Mouse (Mus musculus) neural tube, embryonic 15.5 days (tissue): ENCODE results near the gene Irs2. TPM values are rescaled to one million over a fixed set of nuclear protein-coding genes. Genes with fewer than 3 reads are reported as not detected.
A peak's percentile ranks its signal among the peaks of the same experiment; 100 is the strongest.

ENCODE experiments used
- ATAC-seq: fragments of 200-750 bp; cut with Nextera tagmentation; 2 replicates; pipeline ENCODE4 v1.8.0; 2017; ENCODE audit warnings: mild to moderate bottlenecking, moderate TSS enrichment, moderate library complexity; ENCODE audit not compliant: low FRiP score
- H3K27ac ChIP-seq: fragments of 300-500 bp; sonication (generic); replicated peaks from 2 replicates; pipeline ENCODE4 v1.5.1; 2015; ENCODE audit warnings: mild to moderate bottlenecking, inconsistent platforms
- H3K27me3 ChIP-seq: fragments of 300-500 bp; sonication (generic); replicated peaks from 2 replicates; pipeline ENCODE4 v1.6.1; 2015; ENCODE audit warnings: inconsistent platforms
- H3K36me3 ChIP-seq: fragments of 300-500 bp; sonication (generic); 2 replicates; pipeline ENCODE4 v1.6.1; 2015; ENCODE audit warnings: inconsistent platforms
- H3K4me1 ChIP-seq: fragments of 300-500 bp; sonication (generic); 2 replicates; pipeline ENCODE4 v1.6.1; 2015; ENCODE audit warnings: inconsistent platforms
- H3K4me2 ChIP-seq: fragments of 300-500 bp; sonication (generic); 2 replicates; pipeline ENCODE4 v1.6.1; 2015; ENCODE audit warnings: inconsistent platforms, mild to moderate bottlenecking, moderate library complexity
- H3K4me3 ChIP-seq: fragments of 300-500 bp; sonication (generic); replicated peaks from 2 replicates; pipeline ENCODE4 v1.5.1; 2015; ENCODE audit warnings: mild to moderate bottlenecking, inconsistent platforms
- H3K9ac ChIP-seq: fragments of 300-500 bp; sonication (generic); replicated peaks from 2 replicates; pipeline ENCODE4 v1.6.1; 2015; ENCODE audit warnings: mild to moderate bottlenecking, inconsistent platforms
- H3K9me3 ChIP-seq: fragments of 300-500 bp; sonication (generic); replicated peaks from 2 replicates; pipeline ENCODE4 v1.6.1; 2016; ENCODE audit warnings: inconsistent platforms
- WGBS: fragments of 180-500 bp; shearing (Covaris S2); methylation state at CpG from one replicate; pipeline ENCODE4 v1.1.7; 2015; ENCODE audit warnings: mixed read lengths; 5-methylcytosine and 5-hydroxymethylcytosine counted together
- polyA plus RNA-seq: library from polyadenylated mRNA; unstranded; fragments of >200 nt; fragmentation: Nextera tagmentation; extraction: Ambion mirVana; gene quantifications from 2 replicates; pipeline ENCODE4 v1.2.1, GENCODE M21; 2015

The Irs2 gene
- polyA plus RNA-seq, 1 experiment from 2014 or later, result 5.2 TPM

GRCm38 (mm10) chr8:10979196-10979794 is 29.0 kb downstream of the Irs2 start:
- WGBS, result 51% methylated on average over 11 of the region's 11 CpGs
- Histone ChIP-seq H3K9me3 (no peaks in the 10 kb centered on the region), H3K36me3 (no peaks in the 10 kb centered on the region), H3K27ac (no peak overlapping the region), H3K27me3 (no peaks in the 10 kb centered on the region), H3K4me2 (no peak overlapping the region), H3K9ac (no peak overlapping the region), H3K4me3 (no peak overlapping the region), H3K4me1 (peaks cover 24% of the 10 kb centered on the region)
- peak; percentile 56 for ATAC-seq

GRCm38 (mm10) chr8:10978377-10978776 is 29.9 kb downstream of the Irs2 start:
- WGBS, result 37% methylated on average over 21 of the region's 21 CpGs

GRCm38 (mm10) chr8:10977742-10978376 is 30.4 kb downstream of the Irs2 start:
- Histone ChIP-seq H3K4me2 (peak overlapping the region; percentile 13; the same call in 1 of the 2 replicates), H3K27me3 (no peaks in the 10 kb centered on the region), H3K36me3 (no peaks in the 10 kb centered on the region), H3K9me3 (no peaks in the 10 kb centered on the region), H3K4me3 (no peak overlapping the region), H3K4me1 (peaks cover 30% of the 10 kb centered on the region), H3K27ac (peak overlapping the region; percentile 38; the same call in 1 of the 2 replicates), H3K9ac (no peak overlapping the region)
- 57% methylated on average over 7 of the region's 7 CpGs for WGBS
- no peak for ATAC-seq

More at GRCm38 (mm10) chr8:10978377-10978776, 29.9 kb downstream of the Irs2 start:
- peak; percentile 33 for ATAC-seq
- Histone ChIP-seq H3K9me3 (no peaks in the 10 kb centered on the region), H3K4me1 (peaks cover 24% of the 10 kb centered on the region), H3K36me3 (no peaks in the 10 kb centered on the region), H3K27me3 (no peaks in the 10 kb centered on the region), H3K27ac (peak overlapping the region; percentile 38), H3K9ac (no peak overlapping the region), H3K4me2 (peak overlapping the region; percentile 13; the same call in 1 of the 2 replicates), H3K4me3 (no peak overlapping the region)

GRCm38 (mm10) chr8:10974659-10975058 is 33.6 kb downstream of the Irs2 start:
- Histone ChIP-seq H3K9ac (no peak overlapping the region), H3K4me1 (peaks cover 52% of the 10 kb centered on the region), H3K9me3 (no peaks in the 10 kb centered on the region), H3K27me3 (no peaks in the 10 kb centered on the region), H3K4me2 (no peak overlapping the region), H3K4me3 (no peak overlapping the region), H3K27ac (no peak overlapping the region), H3K36me3 (no peaks in the 10 kb centered on the region)
- WGBS, result 25% methylated on average over 2 of the region's 2 CpGs
- ATAC-seq, result no peak

GRCm38 (mm10) chr8:10974126-10974525 is 34.1 kb downstream of the Irs2 start:
- Histone ChIP-seq H3K4me3 (no peak overlapping the region), H3K4me1 (peaks cover 47% of the 10 kb centered on the region)
- no peak for ATAC-seq

GRCm38 (mm10) chr8:10972851-10973452 is 35.3 kb downstream of the Irs2 start:
- H3K9ac ChIP-seq, result no peak overlapping the region
- H3K9me3 ChIP-seq, result no peaks in the 10 kb centered on the region
- H3K4me2 ChIP-seq, result no peak overlapping the region
- H3K27ac ChIP-seq, result peak overlapping the region; percentile 29; the same call in 1 of the 2 replicates
- no peaks in the 10 kb centered on the region for H3K36me3 ChIP-seq
- no peak for ATAC-seq
- H3K4me1 ChIP-seq, result peaks cover 35% of the 10 kb centered on the region
- no peak overlapping the region for H3K4me3 ChIP-seq
- WGBS, result 15% methylated on average over 9 of the region's 9 CpGs
- no peaks in the 10 kb centered on the region for H3K27me3 ChIP-seq

More at GRCm38 (mm10) chr8:10974126-10974525, 34.1 kb downstream of the Irs2 start:
- WGBS, result 71% methylated on average over 4 of the region's 4 CpGs
- Histone ChIP-seq H3K27ac (no peak overlapping the region), H3K36me3 (no peaks in the 10 kb centered on the region), H3K9ac (no peak overlapping the region), H3K9me3 (no peaks in the 10 kb centered on the region), H3K27me3 (no peaks in the 10 kb centered on the region), H3K4me2 (no peak overlapping the region)

GRCm38 (mm10) chr8:10971984-10972383 is 36.3 kb downstream of the Irs2 start:
- WGBS, result 54% methylated on average over 3 of the region's 3 CpGs
- H3K27ac ChIP-seq, result no peak overlapping the region
- H3K36me3 ChIP-seq, result no peaks in the 10 kb centered on the region
- ATAC-seq, result no peak
- no peak overlapping the region for H3K9ac ChIP-seq
- peaks cover 30% of the 10 kb centered on the region for H3K4me1 ChIP-seq
- H3K27me3 ChIP-seq, result no peaks in the 10 kb centered on the region
- no peak overlapping the region for H3K4me2 ChIP-seq
- no peak overlapping the region for H3K4me3 ChIP-seq
- H3K9me3 ChIP-seq, result no peaks in the 10 kb centered on the region

- Histone ChIP-seq H3K9me3 (no peaks in the 10 kb centered on the region), H3K4me3 (no peak overlapping the region), H3K4me1 (peaks cover 32% of the 10 kb centered on the region), H3K9ac (no peak overlapping the region), H3K36me3 (no peaks in the 10 kb centered on the region), H3K27me3 (no peaks in the 10 kb centered on the region), H3K4me2 (no peak overlapping the region), H3K27ac (no peak overlapping the region; the same call in 1 of the 2 replicates)
- no peak for ATAC-seq
- WGBS, result 87% methylated on average over 5 of the region's 5 CpGs
These were observed 36.7 kb downstream of the Irs2 start for GRCm38 (mm10) chr8:10971509-10971908.

GRCm38 (mm10) chr8:10970496-10971456 is 37.5 kb downstream of the Irs2 start:
- Histone ChIP-seq H3K27me3 (no peaks in the 10 kb centered on the region), H3K4me1 (peaks cover 34% of the 10 kb centered on the region), H3K9me3 (no peaks in the 10 kb centered on the region), H3K36me3 (no peaks in the 10 kb centered on the region), H3K4me2 (no peak overlapping the region), H3K27ac (peak overlapping the region; percentile 58), H3K9ac (no peak overlapping the region), H3K4me3 (no peak overlapping the region)
- ATAC-seq, result peak; percentile 60; the same call in 1 of the 2 replicates
- 68% methylated on average over 13 of the region's 13 CpGs for WGBS

GRCm38 (mm10) chr8:10968687-10969086 is 39.6 kb downstream of the Irs2 start:
- WGBS, result 63% methylated on average over 7 of the region's 7 CpGs
- Histone ChIP-seq H3K9me3 (no peaks in the 10 kb centered on the region), H3K4me3 (no peak overlapping the region), H3K27me3 (0 out of 2 replicates have a peak, but pooled peaks cover 3% of the 10 kb centered on the region), H3K4me2 (no peak overlapping the region), H3K9ac (no peak overlapping the region), H3K36me3 (no peaks in the 10 kb centered on the region), H3K4me1 (peaks cover 48% of the 10 kb centered on the region), H3K27ac (no peak overlapping the region)
- ATAC-seq, result no peak
